Mouse (Mus musculus): ENCODE results near the gene Gast.

GRCm38 (mm10) chr11:100362979-100363562 is 28.9 kb downstream of the Gast start:
- TF ChIP-seq CTCF (IDR thresholded peaks at IDR 0.05; ENCODE audit: low read depth): peak; percentile 83
- TF ChIP-seq EP300 (IDR thresholded peaks at IDR 0.05; ENCODE audit: low read depth): no peak
